Mouse (Mus musculus) macrophage (primary cell): Measurements from ENCODE around the gene Cdh1. TPM values are rescaled to one million over a fixed set of nuclear protein-coding genes. Genes with fewer than 3 reads are reported as not detected.
"Not testable (repeated sequence)": the region's sequence is repeated elsewhere in the genome, so short reads cannot be mapped to it uniquely, and the experiment has no call there.

Experiments
- H3K27ac ChIP-seq: fragments of 350-480 bp; formaldehyde crosslinking; 2 replicates; pipeline ENCODE4 v1.9.0; 2021
- H3K36me3 ChIP-seq: fragments of 350-480 bp; formaldehyde crosslinking; 2 replicates; pipeline ENCODE4 v1.9.0; 2021; ENCODE audit errors: inconsistent target
- H3K4me3 ChIP-seq: fragments of 350-480 bp; formaldehyde crosslinking; 2 replicates; pipeline ENCODE4 v1.9.0; 2021; ENCODE audit errors: inconsistent target
- H3K79me2 ChIP-seq: fragments of 350-480 bp; formaldehyde crosslinking; 2 replicates; pipeline ENCODE4 v1.9.0; 2021; ENCODE audit errors: inconsistent target
- WGBS: methylation state at CpG from one replicate; pipeline ENCODE4 v1.1.7; 2026; ENCODE audit warnings: inconsistent platforms; ENCODE audit not compliant: missing documents; 5-methylcytosine and 5-hydroxymethylcytosine counted together
- polyA plus RNA-seq: library from polyadenylated mRNA; stranded (reverse); fragments of 250-400 nt; gene quantifications from 3 replicates; pipeline ENCODE4 v1.2.4, GENCODE M21; 2018; ENCODE audit warnings: inconsistent platforms

The Cdh1 gene
- polyA plus RNA-seq, 1 experiment from 2014 or later: 0.20 TPM

DNA sequence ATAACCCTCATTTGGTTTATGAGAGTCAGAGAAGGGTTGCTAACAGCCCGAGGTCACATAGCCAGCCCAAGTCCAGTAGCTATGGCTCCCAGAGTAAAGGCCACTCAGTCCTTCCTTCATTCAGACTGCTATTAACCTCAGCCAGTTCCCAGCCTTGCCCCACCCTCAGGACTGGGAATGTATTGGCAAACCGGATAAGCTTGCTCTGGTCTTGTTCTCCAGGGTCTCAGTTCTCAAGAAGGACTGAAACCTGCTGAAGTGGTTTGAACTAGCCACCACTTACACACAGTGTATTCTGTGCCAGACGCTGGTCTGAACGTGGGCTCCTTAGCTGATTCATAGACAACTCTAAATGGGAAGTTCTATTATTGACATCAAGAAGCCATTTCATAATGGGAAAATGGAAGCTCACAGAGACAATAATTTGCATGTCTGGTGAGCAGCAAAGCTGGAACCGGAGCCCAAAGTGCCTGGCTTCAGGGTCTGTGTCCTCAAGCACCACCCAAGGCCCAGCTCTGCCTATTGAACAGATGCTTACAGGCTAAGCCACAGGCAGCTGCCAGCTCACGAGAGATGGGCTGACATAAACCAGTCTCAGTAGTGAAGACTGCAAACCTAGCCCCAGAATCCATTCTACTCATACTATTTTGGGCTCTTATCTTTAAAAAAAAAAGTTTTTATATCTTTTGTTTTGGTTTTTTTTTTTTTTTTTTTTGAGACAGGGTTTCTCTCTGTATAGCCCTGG is 21.6 kb upstream of the Cdh1 start:
- no peaks in the 10 kb centered on the region for H3K36me3 ChIP-seq
- no peaks in the 10 kb centered on the region for H3K79me2 ChIP-seq
- 68% methylated on average over 6 of the region's 6 CpGs for WGBS
- H3K27ac ChIP-seq: no peak overlapping the region
- H3K4me3 ChIP-seq: no peak overlapping the region

DNA sequence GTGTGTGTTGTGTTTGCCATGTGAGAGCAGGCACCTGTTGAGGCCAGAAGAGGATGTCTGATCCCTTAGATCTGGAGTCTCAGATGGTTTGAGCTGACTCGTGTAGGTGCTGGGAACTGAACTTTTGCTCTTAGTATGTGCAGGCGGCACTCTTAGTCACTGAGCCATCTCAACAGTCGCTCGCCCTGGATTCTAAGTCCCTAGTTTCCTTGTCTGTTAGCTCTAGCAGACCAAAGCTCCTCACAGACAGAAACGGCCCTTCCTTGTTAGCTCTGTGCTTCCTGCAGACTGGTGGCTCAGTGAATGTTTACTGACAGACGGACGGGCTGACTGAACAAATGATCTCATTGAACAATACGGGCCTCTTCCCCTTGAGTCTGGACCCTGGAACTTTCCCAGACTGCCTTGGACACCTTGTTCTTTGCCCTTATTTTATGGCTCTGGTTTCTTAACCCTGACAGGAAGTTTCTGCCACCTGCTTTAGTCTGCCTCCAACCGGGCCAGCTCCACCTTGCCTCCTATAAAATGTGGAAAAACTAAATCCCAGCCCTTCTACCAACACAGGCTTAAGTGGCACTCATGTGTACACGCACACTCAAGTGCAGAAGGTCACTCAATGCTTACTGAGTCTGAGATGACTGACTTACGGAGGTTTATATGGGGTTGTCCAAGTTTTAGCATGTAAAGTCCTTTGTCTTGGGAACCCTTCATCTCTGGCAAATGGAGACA is 18.0 kb upstream of the Cdh1 start:
- Histone ChIP-seq H3K36me3 (no peaks in the 10 kb centered on the region), H3K4me3 (no peak overlapping the region), H3K79me2 (no peaks in the 10 kb centered on the region), H3K27ac (no peak overlapping the region)
- WGBS: 83% methylated on average over 11 of the region's 11 CpGs

- Histone ChIP-seq H3K4me3 (no peak overlapping the region), H3K27ac (no peak overlapping the region), H3K79me2 (no peaks in the 10 kb centered on the region), H3K36me3 (no peaks in the 10 kb centered on the region)
- WGBS: 2% methylated on average over 3 of the region's 3 CpGs
These were observed 17.5 kb upstream of the Cdh1 start for GRCm38 (mm10) chr8:106585671-106586037.

DNA sequence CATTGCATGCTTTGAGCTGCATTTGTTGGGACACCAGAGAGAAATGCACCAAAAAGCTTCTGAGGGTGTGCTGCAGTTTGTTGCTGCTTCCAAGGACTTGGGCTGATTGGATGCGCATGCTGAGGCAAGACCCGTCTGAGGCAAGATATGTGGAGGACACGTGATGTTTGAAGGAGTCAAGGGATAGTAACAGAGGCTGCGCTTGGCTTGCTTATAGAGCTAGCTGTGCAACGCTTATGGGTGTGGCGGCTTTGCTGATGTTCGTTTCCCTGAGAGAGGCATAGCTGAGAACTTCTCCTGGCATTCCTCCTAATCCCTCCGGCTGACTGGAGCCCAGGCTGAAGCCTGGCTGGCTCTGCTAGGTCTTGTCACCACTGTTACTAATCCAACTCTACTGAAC is 16.3 kb upstream of the Cdh1 start:
- H3K27ac ChIP-seq: no peak overlapping the region
- no peaks in the 10 kb centered on the region for H3K79me2 ChIP-seq
- no peak overlapping the region for H3K4me3 ChIP-seq
- no peaks in the 10 kb centered on the region for H3K36me3 ChIP-seq
- 98% methylated on average over 8 of the region's 8 CpGs for WGBS

DNA sequence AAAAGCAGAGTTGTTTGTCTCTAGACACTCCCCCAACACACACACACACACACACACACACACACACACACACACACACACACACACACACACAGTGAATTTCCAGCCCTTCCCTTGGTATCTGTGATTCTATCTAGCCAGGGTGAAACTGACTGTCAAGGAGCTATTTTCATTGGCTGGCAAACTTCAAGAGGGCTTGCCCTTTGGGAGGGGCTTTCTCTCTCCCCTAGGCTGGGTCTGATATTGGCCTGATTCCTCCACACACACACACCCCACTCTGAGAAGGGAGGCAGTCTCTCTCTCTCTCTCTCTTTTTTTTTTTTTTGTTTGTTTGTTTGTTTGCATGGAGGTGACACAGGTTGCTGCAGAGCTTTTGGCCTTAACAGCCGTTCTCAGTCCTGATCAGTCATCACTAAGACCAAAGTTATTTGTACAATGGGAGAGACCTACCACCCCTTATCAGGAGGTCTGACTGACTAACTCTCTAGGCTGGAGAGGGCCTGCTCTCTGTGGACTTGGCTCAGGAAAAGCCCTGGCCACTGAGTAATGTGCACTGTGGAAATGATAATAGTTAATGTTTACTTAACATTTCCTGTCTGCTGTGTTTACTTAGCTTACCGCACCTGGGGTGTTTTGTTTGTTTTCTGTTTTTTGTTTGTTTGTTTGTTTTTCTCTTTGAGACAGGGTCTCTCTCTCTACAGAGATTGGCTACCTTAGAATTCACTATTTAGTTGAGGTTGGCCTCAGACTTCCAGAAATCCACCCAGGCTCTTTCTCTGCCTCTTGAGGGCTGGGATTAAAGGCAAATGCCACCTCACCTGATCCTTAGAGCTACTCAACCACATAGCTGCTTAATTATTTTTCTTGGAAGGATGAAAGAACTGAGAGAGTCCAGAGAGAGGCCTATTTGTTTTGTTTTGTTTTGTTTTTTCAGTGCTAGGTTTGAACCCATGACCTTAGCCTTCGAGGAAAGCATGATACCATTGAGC is 14.4 kb upstream of the Cdh1 start:
- H3K27ac ChIP-seq: no peak overlapping the region
- H3K36me3 ChIP-seq: no peaks in the 10 kb centered on the region
- H3K79me2 ChIP-seq: no peaks in the 10 kb centered on the region
- 94% methylated on average over 3 of the region's 3 CpGs for WGBS
- no peak overlapping the region for H3K4me3 ChIP-seq

GRCm38 (mm10) chr8:106592458-106592857 is 10.7 kb upstream of the Cdh1 start:
- no peaks in the 10 kb centered on the region for H3K79me2 ChIP-seq
- H3K4me3 ChIP-seq: no peak overlapping the region
- WGBS: 86% methylated on average over 1 of the region's 3 CpGs
- H3K27ac ChIP-seq: no peak overlapping the region
- no peaks in the 10 kb centered on the region for H3K36me3 ChIP-seq

GRCm38 (mm10) chr8:106595623-106596022 is 7.5 kb upstream of the Cdh1 start:
- WGBS: 97% methylated on average over 3 of the region's 3 CpGs
- not testable (repeated sequence) for H3K4me3 ChIP-seq, H3K27ac ChIP-seq, H3K36me3 ChIP-seq, H3K79me2 ChIP-seq

GRCm38 (mm10) chr8:106597067-106597466 is 6.1 kb upstream of the Cdh1 start:
- Histone ChIP-seq H3K27ac (no peak overlapping the region), H3K79me2 (no peaks in the 10 kb centered on the region), H3K4me3 (no peak overlapping the region), H3K36me3 (no peaks in the 10 kb centered on the region)
- 88% methylated on average over 5 of the region's 5 CpGs for WGBS

DNA sequence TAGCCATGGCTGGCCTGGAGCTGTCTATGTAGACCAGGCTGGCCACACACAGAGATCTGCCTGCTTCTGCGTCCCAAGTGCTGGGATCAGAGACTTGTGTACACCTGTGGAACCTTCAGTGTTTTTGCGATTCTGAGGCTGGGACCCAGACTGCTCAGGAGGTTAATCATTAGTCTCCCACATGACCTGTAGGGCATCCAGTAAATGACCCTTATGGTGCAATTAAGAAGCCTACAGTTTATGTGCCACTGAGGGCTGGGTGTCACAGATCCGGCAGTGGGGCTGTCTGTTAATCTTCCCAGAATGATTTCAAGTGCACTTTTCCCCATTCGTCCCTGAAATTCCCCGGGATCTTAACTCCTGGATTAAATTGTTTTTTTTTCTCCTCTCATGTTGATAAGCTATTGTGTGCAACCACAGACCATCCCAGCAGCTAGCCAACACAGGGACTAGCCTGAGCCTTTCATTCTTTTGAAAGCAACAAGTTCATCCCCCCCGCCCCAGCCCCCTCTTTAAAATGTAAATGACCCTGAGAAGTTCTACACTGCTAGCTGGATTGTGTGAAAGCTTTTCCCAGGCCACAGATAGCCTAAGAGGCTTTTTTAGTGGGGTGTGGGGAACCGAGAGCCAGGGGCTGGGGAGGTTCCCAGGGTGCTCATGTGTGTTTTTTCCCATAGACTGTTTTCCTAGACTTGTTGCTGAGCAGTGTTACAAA is 3.7 kb upstream of the Cdh1 start:
- Histone ChIP-seq H3K79me2 (no peaks in the 10 kb centered on the region), H3K36me3 (no peaks in the 10 kb centered on the region), H3K27ac (no peak overlapping the region), H3K4me3 (no peak overlapping the region)
- 82% methylated on average over 7 of the region's 7 CpGs for WGBS

- H3K79me2 ChIP-seq: no peaks in the 10 kb centered on the region
- 2% methylated on average over 19 of the region's 19 CpGs for WGBS
- H3K36me3 ChIP-seq: no peaks in the 10 kb centered on the region
- H3K4me3 ChIP-seq: no peak overlapping the region
- no peak overlapping the region for H3K27ac ChIP-seq
These were observed 782 bp downstream of the Cdh1 start for GRCm38 (mm10) chr8:106603933-106604332.

GRCm38 (mm10) chr8:106605657-106606056 is 2.5 kb downstream of the Cdh1 start:
- Histone ChIP-seq H3K36me3 (no peaks in the 10 kb centered on the region), H3K79me2 (no peaks in the 10 kb centered on the region), H3K27ac (no peak overlapping the region), H3K4me3 (no peak overlapping the region)
- WGBS: 82% methylated on average over 7 of the region's 7 CpGs

GRCm38 (mm10) chr8:106606121-106606520 is 3.0 kb downstream of the Cdh1 start:
- Histone ChIP-seq H3K4me3 (no peak overlapping the region), H3K79me2 (no peaks in the 10 kb centered on the region), H3K27ac (no peak overlapping the region), H3K36me3 (no peaks in the 10 kb centered on the region)
- WGBS: 31% methylated on average over 4 of the region's 4 CpGs

GRCm38 (mm10) chr8:106606601-106607145 is 3.5 kb downstream of the Cdh1 start:
- Histone ChIP-seq H3K36me3 (no peaks in the 10 kb centered on the region), H3K27ac (no peak overlapping the region), H3K4me3 (no peak overlapping the region), H3K79me2 (no peaks in the 10 kb centered on the region)
- 41% methylated on average over 15 of the region's 15 CpGs for WGBS

GRCm38 (mm10) chr8:106607783-106608182 is 4.6 kb downstream of the Cdh1 start:
- not testable (repeated sequence) for H3K4me3 ChIP-seq, H3K36me3 ChIP-seq, H3K27ac ChIP-seq, H3K79me2 ChIP-seq
- 100% methylated on average over 2 of the region's 4 CpGs for WGBS
